Mouse (Mus musculus) spleen, postnatal 14 days (tissue): ENCODE measurements around the gene Aff2.

ENCODE experiments used
- DNase-seq, 2 experiments: peaks; one replicate each; pipeline ENCODE4 v3.0.0; 2021 to 2022; ENCODE audit warnings: low spot score in 2 of 2

Aff2 gene

DNA sequence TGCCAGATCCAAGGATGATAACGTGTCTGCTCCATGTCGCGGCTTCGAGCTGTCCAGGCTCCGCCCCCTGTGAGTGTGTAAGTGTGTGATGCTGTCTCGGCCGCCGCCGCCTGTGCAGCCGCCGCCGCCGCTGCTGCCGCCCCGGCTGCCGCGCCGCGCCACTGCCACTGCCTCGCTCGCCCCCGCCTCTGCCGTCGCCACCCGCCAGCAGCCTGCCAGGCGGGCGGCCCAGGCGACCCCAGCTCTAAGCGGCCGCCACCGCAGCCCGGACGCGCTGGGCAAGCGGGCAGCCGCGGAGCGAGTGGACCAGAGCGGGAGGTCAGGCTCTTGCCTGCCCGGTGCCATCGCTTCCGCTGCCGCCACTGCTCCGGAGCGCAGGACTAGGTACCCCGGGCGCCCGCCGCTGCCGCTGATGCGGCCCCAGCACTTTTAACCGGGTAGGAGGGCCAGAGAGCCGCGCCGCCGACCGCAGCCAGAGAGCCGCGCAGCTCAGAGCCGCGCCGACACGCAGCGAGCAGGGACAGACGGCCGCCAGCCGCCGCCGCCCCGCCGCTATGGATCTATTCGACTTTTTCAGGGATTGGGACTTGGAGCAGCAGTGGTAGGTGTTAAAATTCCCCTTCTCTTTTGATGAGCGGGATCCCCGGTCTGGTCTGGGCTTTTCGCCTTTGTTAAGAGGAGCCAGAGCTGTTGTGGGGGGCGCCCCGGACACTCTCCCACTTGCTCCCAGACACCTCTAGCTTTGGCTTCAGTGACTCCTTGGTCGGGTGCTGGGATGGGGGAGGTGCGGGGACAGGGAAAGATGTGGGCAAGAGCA is at the start of gene Aff2:
Aff2 (plus strand) TSS at position 57 of the 817 bp plus-strand sequence.
- no peak for DNase-seq

DNA sequence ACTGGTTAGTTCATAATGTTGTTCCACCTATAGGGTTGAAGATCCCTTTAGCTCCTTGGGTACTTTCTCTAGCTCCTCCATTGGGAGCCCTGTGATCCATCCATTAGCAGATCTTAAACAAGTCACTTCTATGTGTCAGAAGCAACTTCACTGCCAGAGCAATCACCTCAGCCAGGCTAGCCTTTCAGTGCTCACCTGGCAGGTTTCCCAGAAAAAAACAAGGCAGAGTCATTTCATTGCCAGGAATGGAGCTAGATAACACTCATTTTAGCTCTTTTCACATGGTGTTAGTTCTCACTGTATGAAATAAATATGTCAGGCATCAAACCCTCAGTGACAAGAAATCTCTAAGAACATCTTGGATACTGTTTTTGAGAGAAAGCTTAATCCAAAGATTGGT is 22.8 kb upstream of the Aff2 start:
- DNase-seq = no peak

DNA sequence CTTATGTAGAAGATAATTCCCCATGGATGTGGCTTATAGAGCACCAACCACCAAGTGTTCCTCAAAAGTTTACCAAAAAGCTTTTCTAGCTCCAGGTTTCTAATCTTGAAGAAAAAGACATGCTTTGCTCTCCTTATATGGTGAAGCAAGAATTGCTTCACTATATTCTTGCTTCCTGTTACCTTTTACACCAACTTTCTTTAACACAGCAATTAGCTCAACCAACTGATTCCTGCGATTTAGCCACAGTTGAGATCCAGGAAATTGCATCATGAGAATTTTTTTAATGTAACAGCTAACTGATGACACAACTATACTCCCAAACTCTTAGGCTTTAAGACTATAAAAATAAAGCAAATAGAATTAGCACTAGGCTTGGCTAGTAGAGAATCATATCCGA is 4.5 kb upstream of the Aff2 start:
- no peak for DNase-seq

DNA sequence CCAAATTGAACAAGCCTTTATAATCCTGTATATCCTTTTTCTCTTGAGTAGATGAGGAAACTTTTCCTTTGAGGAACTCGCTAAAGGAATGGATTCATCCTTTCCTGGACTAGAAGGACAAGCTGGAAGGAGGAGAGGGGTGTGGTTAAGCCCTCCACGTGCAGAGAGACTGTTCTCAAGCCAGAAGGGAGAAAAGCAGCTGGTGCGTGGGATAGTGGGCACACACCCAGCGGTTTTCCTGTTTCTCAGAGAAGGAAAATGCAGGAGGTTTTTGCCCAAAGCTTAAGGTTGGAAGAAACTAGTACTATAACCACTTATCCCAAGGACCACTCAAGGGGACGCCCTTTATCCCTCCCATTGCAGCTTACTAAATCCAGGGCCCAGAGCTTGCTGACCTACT is 734 bp upstream of the Aff2 start:
- no peak for DNase-seq

DNA sequence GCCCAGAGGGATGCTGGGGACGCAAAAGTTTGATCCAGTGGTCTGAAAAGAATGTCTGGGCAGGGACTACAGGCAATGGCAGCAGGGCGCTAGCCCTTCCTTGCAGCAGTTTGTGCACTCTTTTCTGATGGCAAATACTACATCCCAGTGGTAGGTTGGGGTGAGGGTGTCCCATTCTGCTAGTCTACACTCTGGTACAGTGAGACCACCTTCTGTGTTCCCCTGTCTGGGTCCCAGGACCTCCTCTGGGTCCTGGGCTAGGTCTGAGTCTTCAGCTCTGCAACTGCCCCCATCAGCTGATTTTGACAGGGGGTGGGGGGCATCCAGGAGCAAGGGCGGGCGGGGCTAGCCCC is 233 bp upstream of the Aff2 start:
- DNase-seq = no peak

DNA sequence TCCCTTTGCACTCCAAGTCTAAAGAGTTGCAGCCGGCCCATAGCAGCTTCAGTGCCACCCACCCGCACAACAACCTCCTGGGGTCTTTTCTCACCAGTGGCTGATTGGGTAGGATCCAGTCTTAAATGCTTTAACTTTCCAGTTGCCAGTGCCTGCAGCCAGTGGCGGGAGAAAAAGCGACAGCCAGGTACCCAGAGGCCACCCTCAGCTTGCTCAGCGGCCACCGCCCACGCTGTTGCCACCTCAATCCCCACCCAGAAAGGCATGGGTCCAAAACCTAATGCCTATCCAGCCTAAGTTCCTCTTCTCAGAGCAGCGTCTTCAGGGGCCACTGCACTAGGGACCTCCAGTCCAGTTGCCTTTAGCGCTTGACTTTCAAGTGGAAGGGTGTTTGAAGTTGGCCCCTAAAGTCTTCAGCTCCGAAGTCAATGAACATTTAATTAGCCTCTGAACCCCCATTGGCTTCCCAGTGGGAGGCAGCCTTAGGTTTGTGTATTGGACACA is 1.0 kb downstream of the Aff2 start:
- DNase-seq = no peak

DNA sequence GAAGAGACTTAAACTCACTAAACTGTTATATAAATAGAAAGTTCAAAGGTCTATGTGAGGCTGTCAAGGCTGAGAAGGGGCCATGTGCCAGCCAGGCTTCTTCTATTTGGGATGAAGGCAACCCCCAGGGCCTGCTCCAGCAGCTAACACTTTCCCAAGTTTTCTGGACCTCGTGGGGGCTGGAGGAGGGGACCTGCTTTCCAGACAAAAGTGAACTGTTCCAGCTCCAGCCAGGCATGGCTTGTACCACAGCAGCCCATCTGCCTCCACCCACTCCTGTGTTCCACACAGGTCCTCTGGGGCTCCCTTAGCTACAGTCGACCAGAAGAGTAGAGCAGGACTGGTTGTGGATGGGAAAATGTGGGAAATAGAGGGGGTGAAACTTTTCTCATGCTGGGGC is 4.1 kb downstream of the Aff2 start:
- DNase-seq = no peak

DNA sequence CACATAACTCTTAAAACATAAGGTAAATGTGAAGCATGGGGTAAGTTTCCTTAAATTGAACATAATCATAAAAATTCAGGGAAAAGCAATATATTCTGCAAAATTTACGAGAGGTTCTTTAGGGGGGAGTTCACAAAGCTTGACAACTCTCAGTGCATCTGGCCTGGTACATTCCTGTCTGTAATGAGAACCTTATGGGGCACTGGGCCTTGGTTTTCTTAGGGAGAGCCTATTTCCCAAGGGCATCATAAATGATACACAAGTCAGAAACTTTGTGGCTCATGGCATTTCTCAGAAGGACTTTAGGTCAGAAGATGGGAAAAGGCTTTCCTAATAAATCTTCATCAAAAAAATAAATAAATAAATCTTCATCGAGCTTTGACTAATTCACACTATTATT is 13.2 kb downstream of the Aff2 start:
- DNase-seq = no peak

DNA sequence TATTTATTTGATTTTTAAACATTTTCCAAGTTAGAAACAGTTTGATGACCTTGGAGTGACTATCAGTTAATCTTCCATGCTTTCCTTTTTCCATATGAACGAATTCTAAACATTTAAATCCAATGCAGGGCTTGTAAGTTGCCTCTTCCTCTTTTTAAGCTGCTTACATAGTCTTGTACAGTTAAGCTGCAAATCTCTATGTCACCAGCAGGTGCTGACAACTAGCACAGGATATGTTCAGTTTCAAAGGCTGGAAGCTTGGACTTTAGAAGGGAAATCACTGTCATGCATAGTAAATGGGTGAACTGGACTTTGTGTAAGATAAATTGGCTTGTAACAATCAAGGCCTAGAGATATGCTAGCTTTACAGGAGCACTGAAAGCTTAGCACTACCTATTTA is 29.6 kb downstream of the Aff2 start:
- no peak for DNase-seq

DNA sequence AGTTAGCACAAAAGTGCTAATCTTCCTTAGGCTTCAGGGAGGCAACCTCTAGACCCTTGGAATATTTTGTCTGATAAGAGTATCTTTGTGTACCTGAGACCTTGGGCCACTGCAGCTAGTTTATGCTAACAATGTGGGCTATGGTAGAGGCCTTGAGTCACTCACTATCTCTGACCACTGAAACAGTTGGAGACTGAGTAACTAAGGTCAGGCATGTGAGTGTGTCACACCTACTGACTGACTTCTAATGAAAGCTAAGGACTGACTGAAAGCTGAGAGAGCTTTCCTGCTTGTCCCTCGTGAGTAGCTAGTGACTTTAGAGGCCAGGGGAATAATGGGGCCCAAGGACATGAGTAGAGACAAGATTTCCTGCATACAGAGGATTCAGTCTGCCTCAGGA is 54.9 kb downstream of the Aff2 start:
- no peak for DNase-seq

DNA sequence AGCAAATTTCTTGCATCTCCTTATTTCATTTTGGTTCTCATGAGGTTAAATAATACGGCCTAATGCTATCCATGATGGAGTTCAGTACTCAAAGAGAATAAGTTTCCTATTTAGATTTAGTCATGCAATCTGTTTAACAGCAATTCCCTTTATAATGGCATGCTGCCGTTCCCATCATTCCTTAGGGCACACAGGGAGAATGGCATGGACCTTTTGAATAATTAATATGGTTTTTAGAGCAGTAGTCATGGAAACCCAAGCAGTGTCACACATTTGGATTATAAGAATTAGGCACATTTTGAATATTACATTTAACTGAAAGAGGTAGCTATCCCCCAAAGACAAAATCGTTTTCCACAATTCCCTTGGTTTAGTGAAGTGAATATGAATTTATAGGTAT is 78.3 kb downstream of the Aff2 start:
- no peak for DNase-seq

DNA sequence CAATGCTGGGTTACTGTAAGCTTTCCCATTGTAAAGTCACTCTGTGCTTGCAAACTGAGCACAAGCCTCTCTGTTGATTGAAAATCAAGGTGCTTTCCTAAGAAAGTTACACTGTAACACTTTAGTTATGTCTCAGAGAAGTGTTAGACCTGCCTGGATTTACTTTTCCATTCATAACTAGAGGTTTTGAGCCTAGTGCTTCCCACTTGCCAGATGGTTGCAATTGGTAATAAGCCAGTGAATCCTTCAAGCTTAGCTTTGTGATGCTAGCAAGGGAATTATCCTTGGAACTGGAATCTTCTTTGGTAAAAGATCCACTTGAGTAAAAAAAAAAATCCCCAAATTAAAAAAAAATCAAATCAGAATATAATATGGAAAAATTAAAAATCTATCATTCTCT is 81.8 kb downstream of the Aff2 start:
- no peak for DNase-seq

DNA sequence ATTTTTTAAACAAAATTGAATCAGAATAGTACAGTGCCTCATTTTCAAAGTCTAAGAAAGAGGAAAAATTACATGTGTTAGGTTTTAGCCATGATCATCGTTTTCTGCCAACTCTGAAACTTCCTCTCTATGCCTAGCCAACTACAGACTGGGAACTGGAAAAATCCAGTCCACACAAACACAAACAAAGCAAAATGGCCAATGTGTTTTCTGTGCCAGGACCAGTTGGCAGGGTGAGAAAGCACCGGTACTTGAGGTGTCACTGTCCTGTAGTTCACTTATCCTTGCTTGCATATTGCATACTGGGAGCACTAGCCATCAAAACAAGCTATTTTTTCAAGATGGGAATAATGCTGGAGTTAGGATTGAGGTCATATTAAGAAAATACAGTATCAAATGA is 100.8 kb downstream of the Aff2 start:
- DNase-seq = no peak

DNA sequence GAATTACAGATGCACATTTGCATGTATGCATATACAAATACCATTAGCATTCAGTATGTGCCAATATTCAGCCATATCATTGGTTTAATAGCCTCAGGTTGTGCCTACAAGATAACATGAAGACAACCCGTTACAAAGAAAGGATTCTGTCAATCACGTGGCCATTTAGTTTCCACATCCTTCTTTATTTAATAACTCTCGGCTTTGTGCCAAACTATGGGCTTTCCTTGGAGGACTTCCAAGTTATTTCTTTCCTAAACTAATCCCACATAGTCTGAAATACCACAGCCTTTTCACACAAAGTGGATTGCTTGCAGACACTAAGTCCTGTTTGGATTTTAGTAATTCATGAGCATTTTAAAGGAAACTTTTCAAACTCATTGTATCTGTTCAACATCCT is 142.0 kb downstream of the Aff2 start:
- no peak for DNase-seq

DNA sequence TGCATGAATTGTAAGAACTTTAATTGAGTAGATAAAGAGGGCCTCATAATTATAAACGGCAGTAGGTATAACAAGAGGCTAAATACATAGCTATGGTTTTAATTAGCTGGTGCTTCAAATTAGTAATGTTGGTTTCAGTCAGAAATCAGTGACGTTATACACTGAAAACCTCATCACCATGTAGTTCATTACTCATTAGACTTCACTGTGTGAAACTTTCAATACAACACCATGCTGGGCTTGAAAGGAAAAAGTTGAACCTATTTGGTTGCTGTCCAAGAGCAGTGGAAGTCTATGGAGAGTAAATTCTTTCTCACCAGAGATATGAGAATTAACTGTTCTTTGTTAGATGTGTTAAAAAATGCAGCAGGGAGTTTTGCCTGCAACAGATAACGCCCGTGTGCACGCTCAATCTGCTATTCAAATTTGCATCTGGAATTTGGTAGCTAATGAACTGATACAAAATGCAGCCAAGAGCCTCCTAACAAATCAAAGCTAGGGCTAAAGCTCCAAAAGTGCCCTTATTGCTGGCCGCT is 158.0 kb downstream of the Aff2 start:
- no peak for DNase-seq

DNA sequence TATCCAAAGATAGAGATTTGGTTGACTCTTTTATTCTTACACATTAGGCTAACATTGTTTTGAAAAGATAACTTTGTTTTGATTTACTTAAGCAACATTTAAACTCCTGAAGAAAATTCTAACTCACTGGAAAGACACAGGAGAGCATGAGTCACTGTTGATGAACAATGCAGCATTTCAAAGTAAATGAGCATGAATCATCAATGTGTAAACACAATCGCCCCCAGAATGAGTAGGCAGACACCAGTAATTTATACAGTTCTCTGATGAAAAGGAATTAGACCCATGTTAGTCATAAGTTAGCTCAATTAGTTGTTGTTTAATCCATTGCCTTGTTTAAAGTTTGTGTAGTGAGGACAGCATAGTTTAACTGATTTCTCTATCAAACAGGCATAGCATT is 180.7 kb downstream of the Aff2 start:
- no peak for DNase-seq

DNA sequence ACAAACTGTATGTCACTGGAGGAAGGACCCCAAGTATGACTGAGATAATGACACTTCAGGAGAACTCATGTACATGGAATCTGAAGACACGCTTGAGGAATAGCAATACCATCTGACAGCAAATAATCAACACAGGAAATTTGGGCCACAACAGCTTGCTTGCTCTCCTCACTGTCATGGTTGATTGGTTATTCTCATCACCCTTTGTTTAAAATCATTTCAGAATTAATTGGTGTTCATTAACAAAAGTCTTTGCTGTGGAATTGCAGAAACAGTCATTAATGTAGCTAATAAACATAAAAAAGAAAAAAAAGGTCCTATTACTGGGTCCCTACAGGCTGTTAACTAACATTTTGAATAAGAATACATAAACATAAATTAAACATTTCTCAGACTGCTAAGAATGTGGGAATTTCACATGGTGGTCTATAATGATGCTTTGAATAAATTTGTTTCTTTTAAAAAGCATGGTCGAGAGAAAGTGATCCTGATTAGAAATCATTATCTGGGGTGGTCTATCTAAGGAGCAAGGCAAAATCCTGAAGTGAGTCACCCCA is 219.9 kb downstream of the Aff2 start:
- DNase-seq = no peak

DNA sequence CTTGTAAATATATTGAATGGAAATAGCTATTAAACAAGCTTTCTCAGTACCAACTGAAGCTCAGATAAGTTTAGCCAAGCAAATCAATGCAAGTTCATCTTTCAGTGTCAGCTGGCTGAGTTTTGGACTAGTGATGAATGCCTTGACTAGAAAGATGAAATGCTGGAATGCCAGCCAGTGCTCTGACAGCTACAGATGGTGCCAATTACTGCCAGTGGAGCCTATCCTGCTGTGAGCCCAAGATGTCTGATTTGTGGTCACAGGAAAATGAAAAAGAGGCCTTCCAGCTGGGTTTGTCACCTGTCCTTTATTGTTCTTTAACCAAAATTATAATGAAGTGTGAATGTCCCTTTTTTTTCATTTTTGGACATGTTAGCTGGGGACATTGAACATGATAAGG is 248.7 kb downstream of the Aff2 start:
- DNase-seq = no peak

DNA sequence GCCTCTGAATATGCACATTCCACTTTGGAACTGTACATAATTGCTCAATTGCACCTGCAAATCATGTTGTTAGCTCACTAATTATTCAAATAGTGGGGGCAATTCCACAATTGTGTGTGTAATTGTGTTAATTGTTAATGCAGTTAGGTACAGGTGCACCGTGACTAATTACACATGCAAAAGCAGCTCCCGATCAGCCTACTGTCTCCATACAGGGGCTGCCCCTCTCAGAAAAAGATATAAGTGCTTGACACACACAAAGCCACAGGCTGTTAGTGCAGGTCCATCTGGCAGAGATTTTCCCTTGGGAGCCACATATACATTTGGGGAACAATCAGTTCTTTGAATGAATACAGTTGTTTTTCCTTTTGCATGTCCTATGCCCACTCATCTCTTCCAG is 302.9 kb downstream of the Aff2 start:
- DNase-seq = no peak

DNA sequence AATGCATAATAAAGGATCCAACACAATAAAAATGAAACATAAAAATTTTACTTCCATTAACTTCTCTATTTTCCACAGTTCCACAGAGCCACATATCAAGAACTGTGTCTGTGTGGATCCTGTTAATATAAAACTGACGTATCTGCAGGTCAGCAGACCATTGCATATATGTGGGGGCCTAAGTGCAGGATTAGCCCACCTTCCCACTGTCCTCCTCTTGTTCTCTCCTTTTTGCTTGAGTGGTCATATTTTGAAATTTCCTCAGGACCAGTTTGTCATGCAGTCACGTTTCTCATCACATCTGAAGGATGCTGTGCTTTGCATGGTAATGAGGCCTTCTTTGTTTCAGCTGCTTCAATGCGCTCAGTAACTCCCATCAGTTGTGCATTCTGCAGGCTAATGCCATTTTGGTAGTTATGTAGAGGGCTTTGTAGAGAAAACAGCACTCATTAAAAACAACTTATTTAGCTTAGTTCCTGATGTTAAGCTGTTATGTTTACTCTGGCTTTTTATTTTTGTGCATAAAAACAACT is 306.1 kb downstream of the Aff2 start:
- no peak for DNase-seq

DNA sequence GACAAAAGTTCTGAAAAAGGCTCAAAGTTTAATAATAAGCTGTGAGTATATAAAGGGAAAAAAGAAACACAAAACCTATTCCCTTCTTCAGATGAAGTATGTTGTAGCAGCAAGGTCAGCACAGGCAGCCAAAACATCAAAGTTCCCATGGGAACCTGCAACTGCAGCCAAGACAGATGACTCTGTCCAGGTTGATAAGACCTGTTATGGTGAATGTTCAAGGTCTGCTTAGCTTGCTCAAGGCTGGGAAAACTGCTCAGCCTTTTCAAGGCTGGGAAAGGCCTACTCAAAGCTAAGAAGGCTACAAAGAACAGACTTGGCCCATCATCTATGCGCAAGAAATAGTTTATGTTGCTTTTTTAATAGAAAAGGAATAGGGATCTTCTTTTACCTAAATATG is 315.6 kb downstream of the Aff2 start:
- DNase-seq = no peak

DNA sequence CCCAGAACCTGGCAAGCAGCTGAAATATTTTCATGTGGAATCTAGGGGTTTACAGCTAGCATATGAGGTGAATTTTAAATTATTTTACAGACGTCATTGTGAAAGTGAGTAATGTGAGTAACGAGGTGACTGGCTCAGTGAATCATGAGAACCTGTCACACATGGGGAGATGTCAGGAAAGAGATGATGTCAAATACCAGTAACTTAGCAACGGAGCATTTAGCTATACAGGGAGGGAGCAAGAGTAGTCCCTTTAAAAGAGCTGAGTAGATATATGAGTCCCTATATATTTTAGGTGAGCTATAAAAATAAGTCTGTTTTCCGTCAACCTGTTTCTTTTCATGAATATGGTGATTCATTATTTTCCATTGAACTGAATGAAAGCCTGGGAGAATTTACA is 338.7 kb downstream of the Aff2 start:
- no peak for DNase-seq

DNA sequence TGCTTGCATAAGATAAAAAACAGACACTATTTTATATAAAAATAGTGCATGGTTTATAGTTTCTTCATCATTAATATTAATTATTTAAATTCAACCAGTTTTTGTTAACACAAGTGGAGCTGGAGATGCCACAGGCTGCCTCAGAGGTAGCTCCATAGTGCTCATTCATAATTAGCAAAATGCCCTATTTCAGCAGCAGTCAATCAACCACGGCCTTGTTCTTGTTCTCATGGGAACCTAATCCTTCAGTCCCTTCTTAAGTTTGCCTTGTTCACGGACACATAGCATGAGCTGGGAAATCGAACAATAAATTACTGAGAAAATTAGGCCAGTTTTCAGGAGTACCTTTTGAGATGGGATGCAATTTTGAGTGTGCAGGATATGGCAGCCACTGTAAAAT is 378.9 kb downstream of the Aff2 start:
- no peak for DNase-seq
